Mouse (Mus musculus) monocyte, adult 2 months (primary cell): ENCODE measurements at regions not wholly inside any gene's neighbourhood (a gene's known extent, or its start where the extent isn't known, plus 50 kb on each side); places are given as distances from the start of the nearest gene placed in this dataset.
A peak's percentile ranks its signal among the peaks of the same experiment; 100 is the strongest.

Source experiments
- DNase-seq, 2 experiments: peaks; one replicate each; pipeline ENCODE4 v3.0.0; 2022; ENCODE audit warnings: low spot score in 2 of 2, low read depth in 1 of 2

DNA sequence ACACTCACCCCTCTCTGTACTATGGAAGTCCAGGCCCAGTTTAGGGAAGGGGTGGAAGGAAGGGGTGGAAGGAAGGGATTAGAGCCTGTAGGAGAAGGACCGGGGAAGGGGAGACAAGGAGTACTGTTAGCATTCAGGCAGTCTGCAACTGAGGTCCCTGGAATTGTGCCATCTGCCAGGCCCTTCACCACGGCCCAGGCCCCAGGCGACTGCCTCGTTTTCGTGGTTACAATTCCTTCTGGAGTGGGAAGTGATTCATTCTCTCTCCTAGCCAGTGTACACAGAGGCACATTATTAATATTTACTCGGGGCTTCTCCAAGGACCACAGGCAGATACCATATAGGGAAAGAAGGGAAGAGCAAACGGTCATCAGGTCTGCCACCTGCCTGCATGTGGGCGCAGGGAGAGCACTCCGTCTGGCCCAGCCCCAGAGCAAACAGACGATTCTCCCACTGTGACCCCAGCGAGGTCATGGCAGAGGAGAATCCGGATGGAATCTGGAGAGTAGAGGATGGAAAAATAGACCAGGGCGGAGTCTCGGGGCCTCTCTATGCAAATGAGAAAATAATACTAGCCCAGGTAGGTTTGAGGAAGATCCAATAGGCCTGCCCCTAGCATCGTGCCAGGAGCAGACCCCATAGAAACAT lies 354.0 kb downstream of the Ptpru start:
- no peak for DNase-seq

DNA sequence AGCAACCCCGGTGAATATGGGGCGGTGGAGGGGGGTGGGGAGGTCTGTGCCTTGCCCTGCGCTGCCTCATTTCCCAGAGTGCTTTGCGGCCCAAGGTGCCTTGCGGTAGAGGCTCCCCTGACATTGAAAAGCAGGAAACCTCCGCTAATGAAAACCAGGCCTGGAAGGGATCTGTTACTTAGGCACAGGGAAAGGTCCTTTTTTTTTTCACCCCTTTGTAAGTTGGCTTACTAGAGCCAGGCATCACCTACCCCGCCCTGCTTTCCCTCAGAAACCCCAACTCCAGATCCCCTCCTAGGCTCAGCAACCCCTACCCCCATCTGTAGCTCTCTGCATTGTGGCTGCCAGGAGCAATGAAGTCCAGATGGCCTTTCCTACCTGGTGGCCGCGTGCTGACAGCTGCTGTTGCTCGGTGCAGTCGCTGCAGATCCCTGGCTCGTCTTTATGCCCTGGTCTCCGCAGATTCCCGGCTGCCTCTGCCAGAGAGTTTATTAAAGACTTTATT lies 353.4 kb downstream of the Ptpru start:
- no peak for DNase-seq

DNA sequence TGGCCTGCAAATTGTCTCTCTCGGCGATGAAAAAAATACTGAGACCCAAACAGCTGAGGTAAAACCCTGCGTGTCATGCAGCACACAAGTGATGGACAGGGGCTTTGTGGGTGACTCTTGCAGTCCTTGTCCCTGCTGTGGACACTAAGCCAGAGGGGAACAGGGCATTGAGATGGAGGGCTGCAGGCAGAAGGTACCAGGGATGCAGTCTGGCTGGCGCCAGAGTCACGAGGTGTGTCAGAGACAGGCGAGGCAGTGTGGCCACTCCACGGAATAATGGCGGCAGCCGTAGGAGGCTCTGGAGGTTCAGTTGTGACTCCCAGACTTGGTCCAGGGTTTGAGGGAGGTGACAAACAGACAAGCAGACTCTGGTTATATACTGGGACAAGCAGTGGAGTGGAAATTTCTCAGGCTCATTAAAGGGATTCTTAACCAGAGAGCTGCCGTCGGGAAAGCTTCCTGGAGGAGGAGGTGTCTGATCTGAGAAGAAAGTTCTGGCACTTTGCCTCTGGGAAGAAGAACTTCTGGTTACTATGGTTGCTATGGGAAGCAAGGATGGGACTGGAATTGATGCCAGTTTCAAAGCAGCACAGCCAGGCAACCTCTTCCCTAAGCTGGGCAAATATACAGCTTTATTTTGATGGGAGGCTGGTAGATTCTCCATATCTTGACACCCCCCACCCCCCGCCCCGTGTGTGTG lies 352.8 kb downstream of the Ptpru start:
- DNase-seq, result no peak

DNA sequence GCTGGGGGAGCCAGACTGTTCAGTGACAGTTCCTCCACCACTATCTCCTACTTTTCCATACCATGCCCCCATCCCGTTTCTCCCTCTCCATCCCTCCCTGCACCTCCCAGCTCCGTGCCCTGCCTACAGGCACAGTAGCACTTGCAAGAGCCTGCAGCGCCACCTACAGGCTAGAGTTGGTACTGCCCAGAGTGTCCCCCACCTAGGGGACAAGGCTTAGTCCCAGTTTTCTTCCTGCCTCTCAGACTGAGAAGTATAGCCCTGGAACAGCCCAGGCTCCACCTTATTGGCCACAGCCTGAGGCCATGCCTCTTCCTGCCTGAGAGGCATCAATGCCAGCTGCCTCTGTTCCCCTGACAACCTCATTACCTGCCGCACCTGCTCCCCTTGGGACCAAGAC lies 351.3 kb downstream of the Ptpru start:
- DNase-seq, result peak in 1 of 2 experiments; percentile 5

DNA sequence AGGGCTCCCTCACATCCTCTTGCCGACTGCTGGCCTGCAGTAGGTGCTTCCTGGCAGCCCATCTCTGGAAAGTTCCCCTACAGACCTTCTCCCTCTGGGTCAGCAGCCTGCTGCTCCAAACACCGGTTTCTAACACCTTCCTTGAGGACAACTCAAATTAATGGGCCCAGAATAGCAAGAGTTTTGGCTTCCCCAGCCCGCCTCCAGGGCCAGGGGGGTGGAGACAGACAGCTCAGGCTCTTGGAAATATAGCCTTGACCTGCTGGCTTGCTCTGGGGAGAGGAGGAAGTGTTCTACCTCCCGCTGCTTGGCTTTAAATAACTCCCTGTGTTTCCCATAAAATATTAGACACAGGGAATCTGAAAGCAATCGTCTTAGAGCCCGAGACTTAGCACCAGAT lies 349.8 kb downstream of the Ptpru start:
- no peak for DNase-seq

DNA sequence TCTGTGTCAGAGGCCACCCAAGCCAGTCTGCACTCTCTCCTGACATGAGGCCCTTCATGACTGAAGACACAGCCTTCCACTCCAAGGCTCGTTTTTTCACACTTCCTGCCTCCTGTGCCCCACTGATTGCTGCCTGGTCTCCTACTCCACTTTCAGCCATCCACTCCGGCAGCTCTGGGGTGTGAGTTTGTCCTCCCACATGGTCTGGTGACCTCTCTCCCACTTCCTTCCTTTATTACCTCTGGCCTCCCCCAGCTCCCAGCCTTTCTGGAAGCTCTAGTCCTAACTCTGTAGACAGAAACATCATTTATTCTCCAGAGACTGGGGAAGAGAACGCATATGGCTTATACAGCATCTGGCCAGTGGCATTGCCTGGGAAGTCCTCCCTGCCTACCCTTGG lies 349.0 kb downstream of the Ptpru start:
- DNase-seq, result no peak

DNA sequence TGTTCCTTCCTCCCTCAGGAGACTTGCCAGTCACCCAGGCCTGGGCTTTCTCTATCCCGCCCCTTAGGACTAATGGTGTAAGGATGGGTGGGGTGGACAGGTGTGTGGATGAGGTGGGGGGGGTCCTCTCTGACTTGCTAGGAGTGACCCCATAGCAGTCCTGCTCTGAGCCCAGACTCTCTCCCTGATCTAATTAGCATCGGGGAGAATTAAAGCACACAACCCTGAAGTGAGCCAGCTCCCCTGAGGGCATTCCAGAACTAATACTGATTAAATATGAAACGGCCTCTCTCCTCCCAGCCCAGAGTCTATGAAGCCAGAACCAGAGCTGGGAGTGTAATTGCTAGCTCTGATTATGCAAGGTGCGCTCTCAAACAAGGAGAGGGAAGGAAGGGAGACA lies 346.1 kb downstream of the Ptpru start:
- DNase-seq, result no peak

DNA sequence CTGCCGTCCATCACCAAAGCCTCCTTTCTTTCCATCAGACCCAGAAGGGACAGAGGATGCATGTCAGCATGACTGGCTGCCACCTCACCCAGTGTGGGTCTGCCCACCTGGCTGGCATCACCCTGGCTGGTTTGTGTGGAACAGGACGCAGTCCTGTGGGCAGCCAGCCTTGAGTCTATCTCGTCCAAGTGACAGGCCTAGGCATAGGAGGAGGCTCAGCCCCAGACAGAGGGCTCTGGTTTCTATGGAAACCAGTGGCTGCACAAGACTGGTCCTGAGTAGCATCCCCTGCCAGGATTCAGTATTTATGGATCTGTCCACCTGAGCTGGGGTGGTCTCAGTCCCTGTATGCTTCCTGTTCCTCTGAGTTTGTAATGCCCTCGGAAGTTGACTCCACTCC lies 344.4 kb downstream of the Ptpru start:
- no peak for DNase-seq

DNA sequence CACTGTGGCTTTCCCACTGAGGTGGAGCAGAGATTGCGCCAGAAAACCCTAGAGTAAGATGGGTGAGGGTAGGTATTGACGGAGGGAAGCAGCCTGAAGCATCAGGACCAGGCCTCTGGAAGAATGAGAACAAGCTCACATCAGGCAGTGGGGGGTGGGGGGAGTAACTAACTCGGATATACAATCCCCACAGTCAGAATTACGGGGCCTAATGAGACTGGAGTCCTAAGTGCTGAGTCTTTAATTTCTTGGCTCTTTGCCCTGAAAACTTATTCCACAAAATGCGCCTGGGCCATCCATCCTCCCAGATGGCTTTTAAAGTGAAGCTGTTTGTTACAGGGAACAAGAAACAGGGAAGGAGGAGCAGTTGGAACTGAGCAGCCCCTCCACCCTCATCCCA lies 341.2 kb downstream of the Ptpru start:
- DNase-seq, result no peak

DNA sequence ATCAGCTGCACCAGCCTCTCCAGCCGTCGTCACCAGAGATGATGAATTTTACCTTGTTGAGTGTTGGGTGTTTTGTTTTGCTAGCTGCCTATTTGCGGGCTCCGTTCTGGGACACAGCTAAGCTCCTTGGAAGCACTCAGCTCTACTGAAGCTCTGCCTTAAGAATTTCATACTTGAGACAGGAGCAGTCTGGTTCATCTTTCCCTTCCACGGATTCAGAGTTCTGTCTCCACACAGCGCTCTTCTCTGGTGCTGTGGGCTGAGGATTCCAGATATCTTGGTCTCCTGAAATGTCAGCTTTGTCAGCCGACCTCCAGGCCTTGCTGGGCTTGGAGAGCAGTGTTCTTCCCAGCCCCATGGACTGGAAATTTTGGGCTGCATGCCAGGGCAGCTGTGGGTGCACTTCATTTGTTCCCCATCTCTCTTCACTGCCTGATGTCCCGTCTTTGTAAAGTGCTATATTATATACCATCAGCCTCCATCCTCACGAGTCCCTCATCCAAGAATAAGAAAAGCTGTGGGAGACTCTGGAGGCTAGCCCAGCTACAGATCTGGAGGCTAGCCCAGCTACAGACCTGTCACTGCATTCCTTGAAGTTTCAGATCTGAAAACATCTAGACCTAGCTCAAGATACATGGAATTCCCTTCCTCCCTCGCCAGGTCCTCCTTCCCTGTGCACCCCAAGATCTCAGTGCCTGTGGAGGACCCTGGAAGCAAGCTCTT lies 337.0 kb downstream of the Ptpru start:
- no peak for DNase-seq

DNA sequence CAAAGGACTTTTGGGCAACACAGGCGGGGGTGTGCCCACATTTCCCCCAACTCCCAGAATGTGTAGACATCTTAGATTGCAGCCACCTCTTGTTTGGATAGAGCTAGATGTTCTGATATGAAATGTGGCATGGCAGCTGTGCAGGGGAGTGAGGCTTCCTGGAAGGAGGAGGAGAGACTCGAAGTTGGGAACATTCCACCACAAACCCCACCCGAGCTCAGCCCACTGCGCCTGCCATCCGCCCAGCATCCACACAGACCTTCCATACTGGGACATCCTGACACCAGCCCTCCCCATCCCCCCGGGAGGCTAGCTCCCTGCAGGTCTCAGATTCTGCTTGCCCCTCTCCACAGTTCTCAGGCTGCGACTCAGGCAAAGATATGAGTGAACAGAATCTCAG lies 329.9 kb downstream of the Ptpru start:
- no peak for DNase-seq

DNA sequence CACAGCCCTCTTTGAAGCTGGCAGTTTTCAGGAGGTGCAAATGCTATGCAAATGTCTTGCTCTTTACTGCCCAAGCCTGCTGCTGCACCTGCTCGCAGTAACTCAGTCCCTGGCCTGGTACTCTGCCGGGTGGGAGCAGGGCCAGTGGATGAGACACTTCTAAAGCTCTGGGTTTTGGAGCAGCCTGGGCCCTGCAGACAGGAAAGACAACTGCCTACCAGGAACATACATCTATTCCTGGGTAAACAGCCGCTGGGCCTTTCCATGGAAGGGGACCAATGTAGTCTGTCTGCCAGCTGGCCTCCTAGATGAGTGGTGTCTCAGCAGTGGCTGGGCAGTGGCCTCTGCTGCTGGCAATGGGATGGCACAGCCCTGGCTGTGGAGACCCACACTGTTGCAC lies 326.5 kb downstream of the Ptpru start:
- DNase-seq, result no peak

DNA sequence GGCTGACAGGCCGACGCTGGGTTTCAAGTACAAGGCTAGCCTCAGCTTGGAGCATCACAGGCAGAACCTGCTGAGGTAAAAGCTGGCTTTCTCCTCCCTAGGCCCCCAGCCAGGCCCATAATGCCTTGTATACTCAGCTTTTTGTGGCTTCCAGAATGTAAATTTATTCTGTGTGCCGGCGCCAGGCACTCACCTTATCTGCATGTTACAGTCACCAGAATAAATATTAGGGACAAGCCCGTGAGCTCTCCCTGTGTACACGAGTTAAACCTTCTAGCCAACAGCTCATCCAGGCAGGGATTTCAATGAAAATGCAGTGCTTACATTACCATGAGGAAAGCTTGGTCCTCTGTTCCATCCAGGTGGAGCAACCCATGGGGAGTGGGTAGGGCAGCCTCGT lies 325.3 kb downstream of the Ptpru start:
- DNase-seq, result no peak

DNA sequence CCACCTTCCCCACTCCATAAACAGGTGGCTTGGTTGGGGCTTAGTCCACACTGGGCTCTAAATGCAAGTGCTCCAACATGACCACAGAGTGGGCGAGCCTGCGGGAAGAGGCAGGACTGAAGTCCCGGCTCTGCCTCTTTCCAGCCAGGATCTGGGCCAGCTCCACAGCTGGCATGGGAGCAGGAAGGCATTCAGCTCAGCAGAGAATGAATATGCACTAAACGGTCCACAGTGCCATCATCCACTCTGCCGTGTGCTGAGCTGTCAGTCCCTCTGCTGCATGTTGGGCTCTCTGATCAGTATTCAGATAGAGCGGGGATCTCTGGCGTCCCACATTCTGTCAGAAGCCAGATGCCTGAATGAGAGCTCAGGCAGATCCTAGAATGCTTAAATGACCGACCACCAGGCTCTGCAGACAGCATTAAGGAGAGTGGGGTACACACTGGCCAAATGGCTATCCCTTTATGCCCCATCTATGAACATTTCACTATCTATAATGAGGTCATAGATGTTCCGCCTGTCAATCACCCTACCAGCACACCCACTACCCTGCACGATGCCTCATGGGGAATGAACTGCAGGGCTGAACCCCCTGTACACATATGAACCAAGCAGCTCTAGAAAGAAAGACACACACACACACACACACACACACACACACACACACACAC lies 317.3 kb downstream of the Ptpru start:
- no peak for DNase-seq

DNA sequence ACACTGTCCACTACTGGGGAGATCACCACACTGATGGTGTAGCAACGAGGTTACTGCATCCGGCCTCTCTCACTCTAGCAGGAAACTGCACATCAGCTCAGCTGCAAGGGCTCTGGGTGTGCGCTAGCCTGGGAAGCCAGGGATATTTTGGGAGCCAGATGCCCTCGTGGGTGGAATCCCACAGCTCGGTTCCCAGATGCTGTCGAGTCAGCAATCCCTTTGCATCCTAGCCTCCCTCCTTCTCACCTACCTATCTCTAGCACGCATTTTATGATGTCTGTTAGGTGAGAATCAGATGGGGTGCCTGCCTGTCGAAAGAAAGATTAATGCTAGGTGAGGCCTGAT lies 316.8 kb downstream of the Ptpru start:
- DNase-seq, result no peak

DNA sequence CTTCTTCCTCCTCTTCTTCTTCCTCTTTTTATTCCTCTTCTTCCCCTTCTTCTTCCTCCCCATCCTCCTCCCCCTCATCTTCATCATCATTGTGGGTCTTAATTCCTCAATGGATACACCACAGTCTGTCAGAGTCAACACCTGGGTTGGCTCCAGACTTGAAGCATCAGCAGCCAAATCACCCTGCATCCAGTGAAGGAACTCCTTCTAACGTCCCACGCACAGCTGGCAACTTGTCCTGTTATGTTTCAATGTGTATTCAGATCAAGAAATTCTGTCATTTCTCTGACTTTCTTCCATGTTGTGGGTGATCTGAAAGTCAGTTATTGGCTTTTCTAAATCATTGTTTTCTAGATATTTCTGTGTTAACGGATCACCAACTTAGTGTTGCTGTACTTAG lies 312.9 kb downstream of the Ptpru start:
- no peak for DNase-seq

DNA sequence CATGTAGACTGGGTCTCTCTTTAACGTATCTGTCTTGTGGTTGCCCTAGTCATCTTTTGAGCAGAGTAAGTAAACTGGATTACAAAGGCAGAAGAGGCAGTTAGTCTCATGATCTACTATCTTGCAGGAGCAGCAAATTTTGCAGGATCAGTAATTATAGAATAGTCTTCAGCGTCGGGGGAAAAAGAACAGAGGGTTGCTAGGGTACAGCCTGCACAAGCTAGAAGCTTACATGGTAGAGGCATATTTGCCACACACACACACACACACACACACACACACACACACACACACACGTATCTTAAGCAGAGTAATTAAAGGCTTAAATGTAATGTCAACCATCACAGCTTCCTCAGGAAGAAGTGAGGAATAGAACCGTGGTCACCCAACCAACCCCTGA lies 307.6 kb downstream of the Ptpru start:
- DNase-seq, result no peak

DNA sequence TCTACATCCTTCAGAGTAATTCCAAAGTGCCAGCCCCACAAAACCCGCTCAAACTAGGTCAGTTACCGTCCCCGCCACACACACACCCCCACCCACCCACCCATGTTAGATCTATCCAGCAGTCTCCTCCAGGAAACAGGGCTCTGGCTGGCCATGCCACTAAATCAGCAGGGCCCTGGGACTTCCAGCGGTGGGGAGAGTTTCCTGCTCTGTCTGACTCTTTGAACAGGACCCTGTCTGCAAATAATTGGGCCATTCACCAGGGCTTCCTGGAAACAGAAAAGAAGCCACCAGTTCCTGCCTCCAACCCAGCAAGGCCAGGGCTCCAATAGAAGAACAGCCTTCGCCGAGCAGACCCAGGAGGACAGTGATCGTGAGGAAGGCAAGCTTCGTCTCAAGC lies 307.1 kb downstream of the Ptpru start:
- no peak for DNase-seq

DNA sequence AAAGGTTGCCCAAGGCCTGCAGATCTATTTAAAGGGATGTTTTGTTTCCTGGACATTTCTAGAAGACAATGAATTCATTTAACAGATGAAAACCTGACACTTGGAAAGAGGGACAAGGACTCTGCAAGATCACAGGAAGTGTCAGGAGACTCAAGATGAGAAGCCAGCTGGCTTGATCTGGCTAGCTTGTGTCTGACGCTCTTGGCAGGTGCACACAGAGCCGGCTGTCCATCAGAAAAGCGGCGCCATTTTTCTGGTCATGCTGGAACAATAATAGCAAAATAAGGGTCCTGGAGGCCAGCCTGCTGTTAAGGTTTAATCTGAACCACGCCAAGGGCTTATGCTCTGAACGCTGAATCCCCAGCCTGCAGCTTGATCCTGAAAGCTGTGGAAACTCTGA lies 303.3 kb downstream of the Ptpru start:
- DNase-seq, result no peak

DNA sequence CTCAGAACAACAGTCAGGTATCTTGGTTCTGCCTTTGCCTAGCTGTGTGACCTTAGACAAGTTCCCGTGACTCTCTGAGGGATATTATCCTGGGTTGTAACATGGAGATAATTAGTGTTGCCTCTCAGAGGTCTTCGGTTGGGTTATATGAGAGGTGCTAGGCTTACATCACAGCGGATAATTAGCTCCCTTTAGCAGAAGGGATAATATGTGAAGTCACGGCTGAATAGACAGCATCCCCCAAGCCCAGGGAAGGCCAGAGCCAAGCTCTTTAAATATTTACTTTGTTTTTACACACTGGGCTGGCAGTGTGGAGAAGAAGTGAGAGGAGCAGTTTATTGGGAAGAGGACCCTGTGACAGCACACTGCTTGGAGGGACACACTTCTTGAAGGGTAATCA lies 299.9 kb downstream of the Ptpru start:
- DNase-seq, result no peak

DNA sequence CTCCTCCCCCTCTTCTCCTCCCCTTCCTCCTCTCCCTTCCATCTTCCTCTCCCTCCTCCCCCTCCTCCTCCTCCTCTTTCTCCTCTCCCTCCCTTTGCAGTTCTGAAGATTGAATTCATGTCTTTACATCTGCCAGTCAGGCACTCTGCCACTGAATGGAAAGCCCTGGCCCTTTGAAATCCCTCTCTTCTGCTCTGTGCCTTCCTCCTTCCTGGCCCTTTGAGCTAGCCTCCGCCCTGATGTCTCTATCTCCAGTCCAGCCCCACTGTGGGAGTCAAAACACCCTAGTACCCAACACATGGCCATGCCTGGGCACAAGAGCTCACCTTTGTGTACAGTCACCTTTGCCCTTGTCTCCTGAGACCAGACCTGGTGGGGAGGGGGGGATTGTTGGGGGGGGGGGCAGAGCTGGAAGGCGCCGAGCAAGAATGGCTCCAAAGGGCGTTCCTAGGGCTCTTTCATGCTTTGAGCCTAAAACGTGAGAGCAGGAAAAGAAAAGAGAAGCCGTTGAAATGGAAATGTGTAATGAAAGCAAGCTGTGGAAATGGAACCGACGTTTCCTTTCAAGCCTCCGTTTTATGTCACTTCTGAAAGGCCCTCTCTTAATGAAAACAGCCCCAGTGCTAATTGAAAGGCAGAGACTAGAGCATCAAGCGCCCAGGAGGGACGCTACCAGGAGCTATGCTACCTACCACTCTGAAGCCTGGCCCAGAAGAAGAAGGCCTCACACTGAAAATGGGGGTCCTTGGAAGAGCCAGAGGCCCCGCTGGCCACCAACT lies 291.5 kb downstream of the Ptpru start:
- no peak for DNase-seq
